Mouse (Mus musculus): Measurements from ENCODE around the gene Dcps.

- TF ChIP-seq CTCF (IDR thresholded peaks at IDR 0.05; ENCODE audit: low read depth) (peak; percentile 54), EP300 (optimal IDR thresholded peaks at IDR 0.05) (peak; percentile 76)
These were observed at the start of gene Dcps for GRCm38 (mm10) chr9:35175251-35176123.

Measured in stomach, postnatal 0 days (tissue).